Mouse (Mus musculus) left cerebral cortex, adult 8-10 months (tissue): ENCODE results near the gene Ror1. TPM values are rescaled to one million over a fixed set of nuclear protein-coding genes. Genes with fewer than 3 reads are reported as not detected.

Source experiments
- DNase-seq, 2 experiments: peaks; one replicate each; pipeline ENCODE4 v3.0.0; 2022; ENCODE audit warnings: low spot score in 2 of 2
- total RNA-seq, 4 experiments: library from RNA; stranded (reverse); gene quantifications; 2 replicates each; pipeline ENCODE4 v1.2.4; 2022

Gene Ror1
- total RNA-seq, 4 experiments from 2014 or later = 0.80 to 1.5 (median 1.3) TPM

- no peak for DNase-seq
These were observed 20.8 kb downstream of the Ror1 start for GRCm38 (mm10) chr4:100116366-100116765.

GRCm38 (mm10) chr4:100118676-100119075 lies 23.1 kb downstream of the Ror1 start:
- DNase-seq = no peak

DNA sequence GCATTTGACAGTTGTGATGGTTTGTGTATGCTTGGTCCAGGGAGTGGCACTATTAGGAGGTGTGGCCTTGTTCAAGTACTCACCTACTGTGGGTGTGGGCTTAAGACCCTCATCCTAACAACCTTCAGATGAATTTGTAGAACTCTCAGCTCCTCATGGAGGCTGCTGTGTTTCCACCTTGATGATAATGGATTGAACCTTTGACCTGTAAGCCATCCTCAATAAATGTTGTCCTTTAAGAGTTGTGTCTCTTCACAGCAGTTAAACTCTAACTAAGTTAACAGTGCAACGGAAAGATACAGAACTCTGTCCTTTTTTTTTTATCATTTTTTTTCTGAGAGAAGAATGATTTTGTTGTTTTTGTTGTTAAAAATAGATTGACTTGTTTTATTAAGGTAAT lies 23.8 kb downstream of the Ror1 start:
- no peak for DNase-seq

- DNase-seq = no peak
These were observed 25.0 kb downstream of the Ror1 start for GRCm38 (mm10) chr4:100120547-100120946.

DNA sequence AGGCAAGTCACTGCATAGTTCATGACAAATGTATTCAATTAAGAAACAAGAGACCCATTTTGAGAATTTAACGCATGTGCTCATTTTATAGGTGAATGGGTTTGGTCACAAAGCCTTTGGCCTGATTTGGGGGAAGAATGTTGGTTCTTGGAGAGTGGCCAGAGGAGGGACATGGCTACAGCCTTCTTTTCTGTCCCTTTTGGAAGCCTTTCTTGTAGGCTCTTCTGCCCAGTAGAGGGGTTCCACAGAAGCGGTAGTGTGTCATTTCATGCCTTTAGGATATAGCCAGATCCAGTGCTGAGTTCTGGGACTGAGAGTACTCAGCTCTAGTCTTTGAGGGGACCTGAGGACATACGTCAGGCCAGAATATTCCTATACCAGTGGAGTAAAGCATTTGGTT lies 26.8 kb downstream of the Ror1 start:
- DNase-seq = no peak

DNA sequence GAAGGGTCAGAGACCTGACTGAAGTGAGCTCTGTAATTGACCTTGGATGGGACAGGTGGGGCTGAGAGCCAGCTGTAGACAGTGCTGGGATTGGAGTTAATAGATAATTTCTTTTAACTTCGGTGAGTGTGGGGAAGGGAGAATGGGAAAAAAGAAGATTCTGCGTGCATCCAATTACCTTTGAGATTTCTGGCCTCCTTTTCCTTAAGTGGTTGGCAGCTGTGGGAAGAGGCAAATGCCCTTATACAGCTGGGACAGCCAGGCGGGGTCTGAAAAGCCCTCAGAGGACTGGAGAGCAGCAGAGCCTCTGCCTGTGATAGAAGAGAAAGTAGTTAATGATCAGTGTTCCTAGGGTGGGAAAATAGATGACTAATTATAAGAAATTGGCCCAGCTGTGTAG lies 27.9 kb downstream of the Ror1 start:
- no peak for DNase-seq

DNA sequence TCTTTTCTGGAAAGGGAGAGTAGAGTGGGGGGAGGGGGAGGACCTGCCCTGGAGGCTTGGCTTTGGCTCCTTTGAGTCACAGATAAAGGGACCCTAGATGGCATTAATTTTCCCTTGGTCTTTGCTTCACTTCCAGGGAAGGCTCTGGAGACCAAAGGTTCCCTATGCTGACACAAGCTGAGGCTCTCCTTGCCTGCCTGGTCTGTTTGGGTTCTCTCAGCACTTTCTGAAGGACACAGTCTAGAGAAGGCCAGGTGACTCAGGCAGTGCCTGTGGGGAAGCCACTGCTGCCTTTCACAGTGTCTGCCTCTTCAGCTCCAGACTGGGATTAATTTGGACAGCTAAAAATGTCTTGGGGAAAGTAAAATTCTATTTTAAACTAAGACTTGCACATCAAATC lies 28.5 kb downstream of the Ror1 start:
- DNase-seq = no peak

- DNase-seq = no peak
These were observed 29.3 kb downstream of the Ror1 start for GRCm38 (mm10) chr4:100124935-100125334.

DNA sequence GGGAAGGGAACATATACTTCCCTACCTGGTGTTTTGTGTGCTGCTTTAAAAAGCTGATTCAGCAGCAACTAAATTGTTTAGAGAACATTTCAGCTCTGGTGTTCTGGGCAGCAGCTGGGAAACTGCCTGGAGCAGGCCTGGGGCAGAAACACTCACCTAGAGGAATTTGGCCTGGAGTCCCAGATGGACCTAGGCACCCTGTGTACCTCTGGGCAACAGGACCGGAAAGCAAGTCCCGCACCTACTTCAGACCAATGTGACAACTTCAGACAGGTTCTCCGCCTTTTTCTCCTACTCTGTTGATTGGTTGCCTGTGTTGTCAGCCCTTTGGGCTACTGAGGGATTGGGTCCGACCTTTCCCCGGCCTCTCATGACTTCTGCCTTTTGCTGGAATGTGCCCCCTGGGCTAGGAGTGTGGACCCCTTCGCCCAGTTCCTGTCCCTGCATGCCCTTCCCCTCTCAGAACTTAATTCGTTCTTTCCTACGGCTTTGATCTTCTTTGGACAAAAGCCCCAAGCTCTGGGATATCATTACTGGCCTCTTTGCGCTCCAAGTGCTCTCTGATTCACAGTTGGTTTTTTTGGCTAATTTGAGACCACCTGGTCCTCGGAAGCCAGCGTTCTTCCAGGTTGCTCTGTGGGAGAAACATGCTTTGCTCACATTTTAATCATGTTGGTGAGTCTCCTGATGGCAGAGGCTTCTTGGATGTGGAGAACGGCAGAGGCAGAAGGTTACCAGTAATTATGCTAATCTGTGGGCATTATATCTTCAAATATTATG lies 31.1 kb downstream of the Ror1 start:
- no peak for DNase-seq

- DNase-seq = no peak
These were observed 32.7 kb downstream of the Ror1 start for GRCm38 (mm10) chr4:100128026-100128922.

- DNase-seq = no peak
These were observed 33.6 kb downstream of the Ror1 start for GRCm38 (mm10) chr4:100129201-100129600.

GRCm38 (mm10) chr4:100130771-100131475 lies 35.3 kb downstream of the Ror1 start:
- no peak for DNase-seq

DNA sequence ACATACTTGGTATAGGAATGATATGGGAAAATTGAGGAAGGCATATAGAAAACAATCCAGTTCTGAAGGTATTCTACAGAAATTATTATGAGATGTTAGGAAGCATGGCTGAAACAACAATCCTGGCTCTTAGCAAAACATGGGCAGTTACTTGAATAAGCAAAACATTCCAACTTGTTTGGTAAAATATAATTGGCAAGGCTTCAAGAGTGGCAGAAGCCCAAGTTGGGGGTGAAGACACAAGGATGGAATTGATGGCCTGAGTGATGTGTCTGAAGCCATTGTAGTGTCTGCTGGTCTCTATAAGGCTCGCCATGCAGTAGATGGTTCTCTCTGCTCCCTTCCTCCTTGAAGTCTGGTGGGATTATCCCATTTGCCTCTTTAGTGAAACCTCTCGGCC lies 35.9 kb downstream of the Ror1 start:
- no peak for DNase-seq

DNA sequence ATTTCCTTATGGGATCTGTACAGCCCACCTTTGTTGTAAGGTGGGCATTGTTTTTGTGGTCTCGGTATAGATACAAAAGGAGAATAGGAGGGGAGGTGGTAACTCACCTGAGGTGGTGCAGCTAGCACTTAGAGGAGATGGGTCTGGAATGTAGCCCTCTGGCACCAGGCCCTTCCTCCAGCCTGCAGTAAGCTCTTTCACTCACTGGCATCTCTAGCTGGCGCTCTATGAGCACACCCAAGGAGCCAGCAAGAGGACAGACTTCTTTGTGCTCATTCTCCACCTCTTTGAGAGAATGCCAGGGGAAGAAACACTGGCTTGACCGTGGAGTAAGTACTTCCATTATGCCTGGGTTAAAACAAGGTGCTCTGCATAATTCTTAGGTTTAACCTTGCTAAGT lies 36.7 kb downstream of the Ror1 start:
- DNase-seq = no peak

DNA sequence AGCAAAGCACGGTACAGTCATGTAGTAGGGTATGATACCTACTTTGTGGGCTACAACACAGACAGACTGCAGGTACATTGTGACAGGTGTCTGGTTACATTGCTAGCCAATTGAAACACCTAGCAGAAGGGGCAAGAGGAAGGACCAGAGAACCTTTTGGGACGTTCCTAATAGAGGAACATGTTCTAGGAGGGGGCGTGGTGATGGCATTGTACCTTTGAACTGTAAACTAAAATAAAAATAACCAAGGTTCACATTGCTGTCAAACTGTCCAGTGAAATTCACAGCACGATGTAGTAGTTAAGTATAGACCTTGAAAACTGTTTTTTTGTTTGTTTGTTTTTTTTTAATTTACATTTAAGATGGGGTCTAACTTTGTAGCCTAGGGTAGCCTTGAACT lies 40.5 kb downstream of the Ror1 start:
- no peak for DNase-seq

GRCm38 (mm10) chr4:100137102-100137835 lies 41.7 kb downstream of the Ror1 start:
- DNase-seq = no peak

- no peak for DNase-seq
These were observed 46.0 kb downstream of the Ror1 start for GRCm38 (mm10) chr4:100141626-100142025.

GRCm38 (mm10) chr4:100144744-100145143 lies 49.2 kb downstream of the Ror1 start:
- no peak for DNase-seq

GRCm38 (mm10) chr4:100150797-100151196 lies 55.2 kb downstream of the Ror1 start:
- DNase-seq = no peak

DNA sequence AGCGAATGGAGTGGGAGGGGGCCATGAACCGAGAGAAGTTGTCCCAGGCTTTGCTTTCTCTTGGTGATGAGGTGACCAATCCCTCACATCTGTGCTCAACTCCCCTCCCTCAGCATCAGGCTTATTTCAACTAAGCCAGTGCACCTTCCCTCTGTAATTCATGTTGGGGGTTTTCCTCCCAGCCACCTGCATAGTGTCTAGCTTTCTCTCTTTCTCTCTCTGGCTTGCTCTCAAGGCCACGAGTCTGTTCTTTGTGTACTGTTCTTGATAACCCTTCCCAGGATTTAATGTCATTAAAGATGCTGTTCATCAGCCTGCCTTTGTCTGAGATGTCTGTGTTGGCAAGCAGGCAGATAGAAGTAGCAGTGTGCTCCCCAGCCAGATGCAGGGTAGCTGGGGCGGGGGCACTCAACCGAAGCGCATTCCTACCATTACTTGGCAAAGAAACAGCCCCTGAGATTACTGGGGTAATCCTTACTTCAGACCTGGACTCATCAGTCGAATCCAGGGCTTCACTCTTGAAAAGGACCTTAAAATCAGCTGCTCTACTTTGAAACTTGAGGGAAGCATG lies 59.1 kb downstream of the Ror1 start:
- DNase-seq = no peak

DNA sequence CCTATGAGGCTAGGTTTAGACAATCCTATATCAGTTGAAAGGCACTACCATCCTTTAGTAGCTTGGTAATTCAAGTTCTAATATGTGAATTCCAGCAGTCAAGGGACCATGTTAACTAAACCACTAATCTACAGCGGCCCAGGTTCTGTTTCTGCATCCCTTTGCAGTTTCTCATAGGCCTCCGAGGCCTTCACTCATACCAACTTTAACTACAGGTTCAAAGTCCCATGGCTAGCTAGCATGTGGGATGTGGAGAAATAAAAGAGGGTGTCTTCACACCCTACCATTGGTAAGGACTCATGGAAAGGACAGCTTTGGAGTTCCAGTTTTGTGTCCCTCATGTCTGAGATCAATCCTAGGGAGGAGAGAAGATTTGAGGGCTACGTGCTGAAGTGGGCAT lies 60.1 kb downstream of the Ror1 start:
- DNase-seq = no peak
